Mouse (Mus musculus) stomach, embryonic 16.5 days (tissue): Measurements from ENCODE around the gene Zfp706. TPM values are rescaled to one million over a fixed set of nuclear protein-coding genes. Genes with fewer than 3 reads are reported as not detected.

ENCODE experiments used
- ATAC-seq: fragments of 200-750 bp; cut with Nextera tagmentation; 2 replicates; pipeline ENCODE4 v1.8.0; 2017; ENCODE audit warnings: moderate number of reproducible peaks, moderate TSS enrichment; ENCODE audit not compliant: insufficient read depth, low FRiP score
- H3K27ac ChIP-seq: fragments of 300-500 bp; sonication (generic); 2 replicates; pipeline ENCODE4 v1.5.1; 2014; ENCODE audit warnings: low read length
- H3K27me3 ChIP-seq: fragments of 300-500 bp; sonication (generic); 2 replicates; pipeline ENCODE4 v1.6.1; 2014; ENCODE audit warnings: low read length, control low read depth, mixed read lengths; ENCODE audit not compliant: control insufficient read depth, insufficient read depth
- H3K36me3 ChIP-seq: fragments of 300-500 bp; sonication (generic); 2 replicates; pipeline ENCODE4 v1.6.1; 2014; ENCODE audit warnings: low read length; ENCODE audit not compliant: control insufficient read depth, insufficient read depth
- H3K4me1 ChIP-seq: fragments of 300-500 bp; sonication (generic); 2 replicates; pipeline ENCODE4 v1.6.1; 2014; ENCODE audit warnings: low read length, control low read depth, mixed read lengths; ENCODE audit not compliant: control insufficient read depth, insufficient read depth
- H3K4me2 ChIP-seq: fragments of 300-500 bp; sonication (generic); 2 replicates; pipeline ENCODE4 v1.6.1; 2014; ENCODE audit warnings: low read depth, low read length, mixed read lengths
- H3K4me3 ChIP-seq: fragments of 300-500 bp; sonication (generic); replicated peaks from 2 replicates; pipeline ENCODE4 v1.5.1; 2014; ENCODE audit warnings: mild to moderate bottlenecking, low read length
- H3K9ac ChIP-seq: fragments of 300-500 bp; sonication (generic); 2 replicates; pipeline ENCODE4 v1.6.1; 2014; ENCODE audit warnings: low read length
- H3K9me3 ChIP-seq: fragments of 300-500 bp; sonication (generic); replicated peaks from 2 replicates; pipeline ENCODE4 v1.6.1; 2016; ENCODE audit warnings: low read length, control low read depth; ENCODE audit not compliant: control insufficient read depth
- WGBS: fragments of 180-500 bp; shearing (Covaris S2); extraction: QIAGEN DNeasy Blood & Tissue Kit; methylation state at CpG from one replicate; pipeline ENCODE4 v1.1.7; 2014; 5-methylcytosine and 5-hydroxymethylcytosine counted together
- polyA plus RNA-seq: library from polyadenylated mRNA; unstranded; fragments of >200 nt; fragmentation: Nextera tagmentation; extraction: Ambion mirVana; gene quantifications from 2 replicates; pipeline ENCODE4 v1.2.1, GENCODE M21; 2015

The Zfp706 gene
- polyA plus RNA-seq, 1 experiment from 2014 or later, result 509 TPM

DNA sequence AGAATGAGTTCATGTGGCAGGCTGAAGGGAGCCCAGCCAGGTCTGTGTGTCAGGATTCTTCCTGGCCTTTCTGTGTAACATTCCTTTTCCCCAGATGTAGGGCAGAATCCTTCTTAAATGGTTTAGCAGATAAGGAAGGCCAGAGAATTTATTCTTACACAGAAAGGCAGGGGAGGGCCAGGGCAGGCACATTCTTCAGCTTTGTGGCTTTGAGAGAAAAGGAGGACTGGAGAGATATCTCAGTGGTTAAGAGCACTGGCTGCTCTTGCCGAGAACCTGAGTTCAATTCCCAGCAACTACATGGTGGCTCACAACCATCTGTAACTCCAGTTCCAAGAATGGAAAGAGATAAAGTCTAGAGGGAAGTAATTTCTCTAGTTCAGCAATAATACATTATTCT is 31.1 kb upstream of the Zfp706 start:
- Histone ChIP-seq H3K27me3 (no peaks in the 10 kb centered on the region), H3K4me3 (no peak overlapping the region), H3K9ac (no peak overlapping the region), H3K4me2 (no peak overlapping the region), H3K4me1 (peaks cover 7% of the 10 kb centered on the region; the same call in 1 of the 2 replicates), H3K36me3 (no peaks in the 10 kb centered on the region), H3K27ac (no peak overlapping the region), H3K9me3 (no peaks in the 10 kb centered on the region)
- no peak for ATAC-seq
- 57% methylated on average over 1 of the region's 1 CpGs for WGBS

DNA sequence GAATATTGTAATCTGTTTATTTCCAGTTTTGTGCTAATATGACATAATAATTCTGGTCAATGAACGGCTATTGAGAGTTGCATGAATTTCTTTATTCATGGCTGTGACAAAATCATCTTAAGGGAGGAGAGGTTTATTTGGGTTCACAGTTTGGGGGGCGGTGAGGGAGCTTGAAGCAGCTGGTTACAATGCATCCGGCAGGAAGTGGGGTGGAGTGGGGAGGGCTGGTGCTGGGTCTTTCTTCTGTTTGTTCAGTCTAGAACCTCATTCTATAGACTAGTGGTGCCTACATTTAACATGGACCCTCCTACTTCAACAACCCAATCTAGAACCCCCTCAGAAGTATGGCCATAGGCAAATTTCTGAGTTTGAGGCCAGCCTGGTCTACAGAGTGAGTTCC is 30.1 kb upstream of the Zfp706 start:
- Histone ChIP-seq H3K27ac (no peak overlapping the region), H3K36me3 (no peaks in the 10 kb centered on the region), H3K4me2 (no peak overlapping the region), H3K9me3 (no peaks in the 10 kb centered on the region), H3K4me3 (no peak overlapping the region), H3K4me1 (peaks cover 1% of the 10 kb centered on the region; the same call in 1 of the 2 replicates), H3K9ac (no peak overlapping the region), H3K27me3 (no peaks in the 10 kb centered on the region)
- WGBS, result 73% methylated on average over 3 of the region's 3 CpGs
- ATAC-seq, result no peak

DNA sequence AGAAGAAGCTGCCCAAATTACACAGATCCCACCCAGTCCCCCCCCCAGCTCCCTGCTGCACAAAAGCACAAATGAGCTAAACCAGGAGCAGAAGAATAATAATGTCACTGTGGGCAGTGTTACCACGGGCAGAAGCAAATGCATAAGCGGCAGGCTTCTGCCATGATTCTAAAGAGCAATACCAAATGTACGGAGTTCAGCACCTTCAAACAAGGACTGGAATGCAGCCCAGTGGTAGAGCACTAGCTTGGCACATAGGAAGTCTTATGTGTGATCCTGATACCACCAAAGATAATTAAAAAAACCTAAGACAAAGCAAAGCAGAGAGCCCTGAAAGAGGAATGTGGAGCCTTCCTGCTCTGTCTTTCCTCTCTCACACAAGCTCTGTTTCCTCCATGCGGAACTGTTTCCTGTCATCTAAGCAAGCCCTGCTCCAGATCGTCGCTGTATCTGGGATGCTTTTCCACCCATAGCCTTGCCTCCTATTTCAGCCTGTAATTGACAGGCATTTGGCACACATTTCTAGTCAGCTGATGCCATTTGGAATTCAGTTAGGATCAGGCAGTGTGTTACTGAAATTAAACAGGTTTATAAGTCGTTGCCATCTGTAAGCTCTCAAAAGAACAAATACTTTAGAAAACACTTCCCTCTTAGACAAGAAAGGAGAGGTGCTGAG is 29.0 kb upstream of the Zfp706 start:
- 44% methylated on average over 7 of the region's 7 CpGs for WGBS
- Histone ChIP-seq H3K4me3 (no peak overlapping the region), H3K4me2 (no peak overlapping the region), H3K9ac (no peak overlapping the region), H3K27ac (no peak overlapping the region), H3K36me3 (no peaks in the 10 kb centered on the region), H3K27me3 (no peaks in the 10 kb centered on the region), H3K9me3 (no peaks in the 10 kb centered on the region), H3K4me1 (peaks cover 3% of the 10 kb centered on the region; the same call in 1 of the 2 replicates)
- no peak for ATAC-seq

DNA sequence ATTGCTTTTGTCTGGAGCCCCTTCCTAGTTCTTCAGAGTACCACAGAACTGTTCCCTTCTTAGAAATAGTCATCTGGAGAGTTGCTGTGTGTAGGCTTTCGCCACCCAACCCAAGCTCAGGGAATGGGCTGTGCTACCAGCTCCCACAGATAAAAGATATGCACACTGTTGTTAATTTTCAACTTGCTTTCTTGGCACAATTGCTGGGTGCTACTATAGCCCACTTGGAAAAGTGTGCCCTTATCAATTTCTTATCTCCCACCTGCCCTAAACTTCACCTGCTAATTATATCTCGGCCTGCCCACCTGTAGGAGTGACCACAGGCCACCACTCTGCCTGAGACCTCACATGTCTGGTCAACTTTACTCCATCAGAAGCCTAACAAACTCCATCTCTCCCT is 26.6 kb upstream of the Zfp706 start:
- H3K27ac ChIP-seq, result peak overlapping the region; percentile 23; the same call in 1 of the 2 replicates

DNA sequence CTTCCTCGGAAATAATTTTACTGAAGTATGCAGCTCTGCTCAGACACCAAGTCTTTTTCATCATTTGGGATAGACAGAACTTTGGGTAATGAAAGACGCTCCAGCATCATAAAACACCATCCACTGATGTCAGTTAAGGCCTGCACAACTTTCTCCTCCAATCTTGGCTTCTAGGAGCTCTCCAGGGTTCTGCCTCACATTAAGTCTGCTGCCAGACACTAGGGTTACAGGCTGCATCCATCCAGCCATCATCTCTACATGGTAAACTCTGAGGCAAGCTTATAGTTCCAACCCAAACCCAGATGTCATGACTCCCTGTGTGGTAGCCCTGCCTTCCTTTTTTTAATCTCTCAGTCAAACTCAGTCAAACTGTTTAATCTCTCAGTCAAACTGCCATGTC is 25.9 kb upstream of the Zfp706 start:
- 83% methylated on average over 2 of the region's 2 CpGs for WGBS
- H3K9ac ChIP-seq, result no peak overlapping the region
- H3K36me3 ChIP-seq, result no peaks in the 10 kb centered on the region
- peak overlapping the region; percentile 23; the same call in 1 of the 2 replicates for H3K27ac ChIP-seq
- no peak overlapping the region for H3K4me3 ChIP-seq
- no peaks in the 10 kb centered on the region for H3K27me3 ChIP-seq
- peaks cover 12% of the 10 kb centered on the region; the same call in 1 of the 2 replicates for H3K4me1 ChIP-seq
- no peak overlapping the region for H3K4me2 ChIP-seq
- no peak for ATAC-seq
- H3K9me3 ChIP-seq, result no peaks in the 10 kb centered on the region

More for the DNA sequence above, 26.6 kb upstream of the Zfp706 start:
- H3K27me3 ChIP-seq, result no peaks in the 10 kb centered on the region
- WGBS, result 53% methylated on average over 2 of the region's 2 CpGs
- H3K4me2 ChIP-seq, result no peak overlapping the region
- no peaks in the 10 kb centered on the region for H3K9me3 ChIP-seq
- H3K36me3 ChIP-seq, result no peaks in the 10 kb centered on the region
- H3K4me3 ChIP-seq, result no peak overlapping the region
- peaks cover 12% of the 10 kb centered on the region; the same call in 1 of the 2 replicates for H3K4me1 ChIP-seq
- ATAC-seq, result peak; percentile 52; the same call in 1 of the 2 replicates
- H3K9ac ChIP-seq, result no peak overlapping the region

DNA sequence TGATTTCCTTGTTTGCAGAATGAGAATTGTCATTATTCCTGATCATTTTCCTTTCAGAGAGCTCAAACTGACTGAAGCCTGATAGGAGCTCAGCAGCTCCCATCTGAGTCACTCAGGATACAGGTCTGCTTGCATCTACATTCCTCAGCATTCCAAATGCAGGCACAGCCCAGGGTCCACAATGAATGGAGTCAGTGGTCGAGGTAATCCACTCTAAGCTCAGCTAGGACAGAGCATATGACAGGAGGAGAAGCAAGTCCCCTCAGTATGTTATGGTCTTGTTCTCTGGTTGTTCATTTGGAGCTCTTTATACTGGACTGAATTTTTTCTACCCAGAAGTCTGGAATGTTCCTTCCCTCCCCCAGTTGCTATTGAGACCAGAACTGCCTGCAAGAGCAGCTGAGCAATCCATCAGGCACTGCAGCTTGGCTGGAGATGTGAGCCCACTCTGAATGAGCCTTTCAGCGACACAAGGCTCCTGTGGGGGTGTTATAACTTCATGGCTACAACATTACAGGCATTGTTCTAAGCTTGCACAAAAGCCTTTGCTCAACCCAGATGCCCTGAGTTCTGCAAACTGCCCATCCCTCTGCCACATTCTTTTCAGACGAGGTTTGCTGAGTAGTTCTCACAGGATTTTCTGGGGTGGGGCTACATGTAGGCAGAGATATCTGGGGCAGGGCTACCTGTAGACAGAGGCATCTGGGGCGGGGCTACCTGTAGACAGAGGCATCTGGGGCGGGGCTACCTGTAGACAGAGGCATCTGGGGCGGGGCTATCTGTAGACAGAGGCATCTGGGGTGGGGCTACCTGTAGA is 24.0 kb upstream of the Zfp706 start:
- Histone ChIP-seq H3K27ac (peak overlapping the region; percentile 75), H3K9ac (no peak overlapping the region), H3K27me3 (no peaks in the 10 kb centered on the region), H3K4me3 (no peak overlapping the region), H3K4me1 (peaks cover 12% of the 10 kb centered on the region; the same call in 1 of the 2 replicates), H3K36me3 (no peaks in the 10 kb centered on the region), H3K9me3 (no peaks in the 10 kb centered on the region), H3K4me2 (no peak overlapping the region)
- 29% methylated on average over 6 of the region's 6 CpGs for WGBS
- peak; percentile 77; the same call in 1 of the 2 replicates for ATAC-seq

DNA sequence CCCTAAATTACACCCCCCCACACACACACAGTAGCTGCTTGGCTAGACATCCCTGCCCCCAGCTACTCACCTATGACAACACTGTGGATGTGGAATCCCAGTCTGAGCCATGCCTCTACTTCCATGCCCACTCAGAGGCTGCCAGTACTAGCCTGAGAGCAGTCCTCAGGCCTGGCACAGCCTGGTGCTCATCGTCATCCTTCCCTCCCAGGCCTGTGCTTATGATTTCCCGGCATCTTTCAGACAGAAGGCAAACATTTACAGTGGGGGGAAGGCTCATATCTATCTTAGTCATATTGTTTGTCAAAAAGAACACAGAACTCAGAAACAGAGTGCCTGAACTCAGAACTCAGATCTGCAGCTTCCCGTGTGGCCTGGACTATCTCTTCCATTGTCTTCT is 23.4 kb upstream of the Zfp706 start:
- H3K36me3 ChIP-seq, result no peaks in the 10 kb centered on the region
- H3K27ac ChIP-seq, result peak overlapping the region; percentile 75
- H3K4me1 ChIP-seq, result peaks cover 12% of the 10 kb centered on the region; the same call in 1 of the 2 replicates
- H3K4me3 ChIP-seq, result no peak overlapping the region
- 26% methylated on average over 3 of the region's 3 CpGs for WGBS
- H3K27me3 ChIP-seq, result no peaks in the 10 kb centered on the region
- no peak for ATAC-seq
- H3K4me2 ChIP-seq, result no peak overlapping the region
- no peak overlapping the region for H3K9ac ChIP-seq
- H3K9me3 ChIP-seq, result no peaks in the 10 kb centered on the region

DNA sequence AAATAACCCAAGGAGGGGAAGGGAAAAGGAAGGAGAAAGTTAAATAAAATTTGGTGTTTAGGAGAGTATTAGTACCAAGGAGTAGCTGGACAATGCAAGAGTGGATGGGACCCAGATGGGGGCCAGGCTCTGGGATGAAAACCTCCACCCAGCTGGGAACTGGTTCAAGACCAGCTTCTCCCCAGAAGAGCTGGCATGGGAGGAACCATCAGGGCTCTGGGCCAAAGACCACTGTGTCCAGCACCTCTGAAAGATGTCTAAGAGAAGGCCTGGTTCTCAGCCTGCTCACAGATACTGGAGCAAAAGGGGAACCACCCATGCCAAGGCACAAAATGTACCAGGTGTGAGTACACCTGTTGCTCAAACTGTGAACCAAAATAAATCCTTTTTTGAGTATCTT is 20.4 kb upstream of the Zfp706 start:
- H3K4me1 ChIP-seq, result peaks cover 12% of the 10 kb centered on the region; the same call in 1 of the 2 replicates
- ATAC-seq, result no peak
- H3K27me3 ChIP-seq, result no peaks in the 10 kb centered on the region

DNA sequence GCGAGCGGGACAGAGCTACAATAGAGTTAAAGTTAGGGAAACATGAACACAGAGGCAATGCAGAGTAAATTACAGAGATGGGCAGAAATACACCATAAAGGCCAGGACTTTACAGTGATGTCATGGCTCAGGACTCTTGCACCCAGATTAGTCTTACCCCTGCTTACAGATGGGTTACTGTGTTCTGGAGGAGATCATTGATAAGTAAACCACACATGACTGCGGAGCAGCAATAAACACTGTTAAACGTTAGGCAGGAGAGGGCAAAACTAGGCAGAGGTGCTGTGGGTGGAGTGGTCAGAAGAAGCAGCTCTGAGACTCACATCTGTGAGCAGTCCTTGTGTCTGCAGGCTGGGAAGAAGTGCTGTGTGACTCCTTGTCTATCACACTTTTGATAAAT is 18.9 kb upstream of the Zfp706 start:
- no peak overlapping the region for H3K4me3 ChIP-seq
- 65% methylated on average over 4 of the region's 4 CpGs for WGBS
- H3K4me2 ChIP-seq, result no peak overlapping the region
- H3K9me3 ChIP-seq, result no peaks in the 10 kb centered on the region
- no peak for ATAC-seq
- H3K27ac ChIP-seq, result no peak overlapping the region
- H3K4me1 ChIP-seq, result peaks cover 7% of the 10 kb centered on the region; the same call in 1 of the 2 replicates
- no peaks in the 10 kb centered on the region for H3K27me3 ChIP-seq
- H3K9ac ChIP-seq, result no peak overlapping the region
- H3K36me3 ChIP-seq, result no peaks in the 10 kb centered on the region

More for the DNA sequence above, 20.4 kb upstream of the Zfp706 start:
- H3K36me3 ChIP-seq, result no peaks in the 10 kb centered on the region
- H3K9me3 ChIP-seq, result no peaks in the 10 kb centered on the region
- no peak overlapping the region for H3K4me2 ChIP-seq
- no peak overlapping the region for H3K4me3 ChIP-seq
- no peak overlapping the region for H3K9ac ChIP-seq
- no peak overlapping the region for H3K27ac ChIP-seq
